Mouse (Mus musculus) forebrain, postnatal 0 days (tissue): ENCODE data around the gene Neurl1a. TPM values are rescaled to one million over a fixed set of nuclear protein-coding genes. Genes with fewer than 3 reads are reported as not detected.

Source experiments
- ATAC-seq: fragments of 200-750 bp; cut with Nextera tagmentation; 2 replicates; pipeline ENCODE4 v1.8.0; 2017; ENCODE audit warnings: mild to moderate bottlenecking, moderate library complexity
- DNase-seq: peaks from one replicate; pipeline ENCODE4 v3.0.0-alpha.2; 2015
- H3K27ac ChIP-seq: fragments of 300-500 bp; sonication (generic); 2 replicates; pipeline ENCODE4 v1.5.1; 2014; ENCODE audit warnings: low read depth, mild to moderate bottlenecking, antibody characterized with exemption, low read length, moderate library complexity, mixed read lengths
- H3K27me3 ChIP-seq: fragments of 300-500 bp; sonication (generic); 2 replicates; pipeline ENCODE4 v1.6.1; 2014; ENCODE audit warnings: mild to moderate bottlenecking, low read length, mixed read lengths; ENCODE audit not compliant: insufficient read depth
- H3K36me3 ChIP-seq: fragments of 300-500 bp; sonication (generic); 2 replicates; pipeline ENCODE4 v1.6.1; 2014; ENCODE audit warnings: mild to moderate bottlenecking, moderate library complexity; ENCODE audit not compliant: insufficient read depth
- H3K4me1 ChIP-seq: fragments of 300-500 bp; sonication (generic); 2 replicates; pipeline ENCODE4 v1.6.1; 2014; ENCODE audit warnings: antibody characterized with exemption; ENCODE audit not compliant: insufficient read depth
- H3K4me2 ChIP-seq: fragments of 300-500 bp; sonication (generic); 2 replicates; pipeline ENCODE4 v1.6.1; 2014; ENCODE audit warnings: low read depth, mild to moderate bottlenecking, moderate library complexity
- H3K4me3 ChIP-seq: fragments of 300-500 bp; sonication (generic); 2 replicates; pipeline ENCODE4 v1.5.1; 2014; ENCODE audit warnings: low read depth, low read length, mixed read lengths
- H3K9ac ChIP-seq: fragments of 300-500 bp; sonication (generic); 2 replicates; pipeline ENCODE4 v1.6.1; 2014; ENCODE audit warnings: mild to moderate bottlenecking
- H3K9me3 ChIP-seq: fragments of 300-500 bp; sonication (generic); 2 replicates; pipeline ENCODE4 v1.6.1; 2016; ENCODE audit warnings: low read length
- CTCF ChIP-seq: sonication (generic); IDR thresholded peaks from 2 replicates; pipeline ENCODE4 v1.5.1; 2016; ENCODE audit warnings: antibody characterized with exemption, control low read depth, low read depth
- WGBS: fragments of 180-500 bp; shearing (Covaris S2); extraction: QIAGEN DNeasy Blood & Tissue Kit; methylation state at CpG from one replicate; pipeline ENCODE4 v1.1.7; 2014; 5-methylcytosine and 5-hydroxymethylcytosine counted together
- microRNA-seq, 2 experiments: library from miRNA; unstranded; fragments of <30 nt; microRNA quantifications; one replicate each; pipeline ENCODE4; 2016
- polyA plus RNA-seq: library from polyadenylated mRNA; unstranded; fragments of >200 nt; fragmentation: Nextera tagmentation; extraction: Ambion mirVana; gene quantifications from 2 replicates; pipeline ENCODE4 v1.2.1, GENCODE M21; 2015
- total RNA-seq: library from RNA; depleted of rRNA; stranded (reverse); fragments of >200 nt; gene quantifications from 2 replicates; pipeline ENCODE4 v1.2.3, GENCODE M21; 2014; rRNA removed

The Neurl1a gene
- total and polyA plus RNA-seq, 2 experiments from 2014 or later = 15.7 to 52.1 TPM

DNA sequence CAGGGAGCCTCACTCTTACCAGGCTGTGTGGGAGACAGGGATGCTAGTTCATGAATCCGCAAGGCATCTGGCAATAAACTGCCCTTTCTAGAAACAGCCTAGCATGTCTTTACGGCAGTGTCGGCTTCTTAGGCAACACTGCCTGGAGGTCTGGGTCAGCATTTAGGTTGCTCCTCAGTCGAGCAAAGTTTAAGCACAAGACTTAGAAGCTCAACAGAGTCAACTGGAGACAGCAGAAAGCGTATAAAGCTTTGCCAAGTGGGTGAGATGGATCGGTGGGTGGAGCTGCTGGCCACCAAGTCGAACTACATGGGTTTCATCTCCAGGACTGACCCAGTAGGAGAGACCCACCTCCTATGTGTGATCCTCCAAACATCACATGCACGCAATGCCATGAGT is 128.3 kb downstream of the Neurl1a start:
- no peak overlapping the region for H3K9ac ChIP-seq
- WGBS = 90% methylated on average over 8 of the region's 8 CpGs

More for the DNA sequence above, 128.3 kb downstream of the Neurl1a start:
- ATAC-seq = no peak
- Histone ChIP-seq H3K27me3 (no peaks in the 10 kb centered on the region), H3K36me3 (no peaks in the 10 kb centered on the region), H3K4me3 (no peak overlapping the region), H3K27ac (no peak overlapping the region), H3K4me2 (no peak overlapping the region), H3K4me1 (peaks cover 2% of the 10 kb centered on the region), H3K9me3 (no peaks in the 10 kb centered on the region)
- DNase-seq = no peak
- no peak for TF ChIP-seq CTCF

Small RNA genes within 50 kb of the gene (microRNA-seq; reads per million reads assigned to microRNA genes)
- 0 reads per million in 2 experiments for gene Mir6995

Other genes starting within 250 kb of the Neurl1a start
- 115 and 156 TPM in 2 replicates for gene Ina, start 164.1 kb upstream of the Neurl1a start, total RNA-seq
- gene Ina, start 164.1 kb upstream of the Neurl1a start, polyA plus RNA-seq = 189 and 260 TPM in 2 replicates
- gene Nt5c2, start 163.7 kb upstream of the Neurl1a start, total RNA-seq = 51.8 and 69.5 TPM in 2 replicates
- gene Nt5c2, start 163.7 kb upstream of the Neurl1a start, polyA plus RNA-seq = 74.1 and 80.4 TPM in 2 replicates
- gene Pcgf6, start 127.9 kb upstream of the Neurl1a start, total RNA-seq = 29.9 and 33.3 TPM in 2 replicates
- 13.7 and 20.9 TPM in 2 replicates for gene Pcgf6, start 127.9 kb upstream of the Neurl1a start, polyA plus RNA-seq
- 12.9 and 16.0 TPM in 2 replicates for gene Taf5, start 111.1 kb upstream of the Neurl1a start, total RNA-seq
- 3.0 and 3.6 TPM in 2 replicates for gene Taf5, start 111.1 kb upstream of the Neurl1a start, polyA plus RNA-seq
- gene Usmg5, start 88.2 kb upstream of the Neurl1a start, total RNA-seq = 734 and 873 TPM in 2 replicates
- gene Usmg5, start 88.2 kb upstream of the Neurl1a start, polyA plus RNA-seq = 1,990 and 2,687 TPM in 2 replicates
- 12.5 and 17.2 TPM in 2 replicates for gene Pdcd11, start 88.1 kb upstream of the Neurl1a start, total RNA-seq
- 3.1 and 3.8 TPM in 2 replicates for gene Pdcd11, start 88.1 kb upstream of the Neurl1a start, polyA plus RNA-seq
- 1.1 and 2.9 TPM in 2 replicates for gene Calhm2, start 40.5 kb upstream of the Neurl1a start, total RNA-seq
- 0.62 and 0.80 TPM in 2 replicates for gene Calhm2, start 40.5 kb upstream of the Neurl1a start, polyA plus RNA-seq
- not detected in 2 replicates for gene Calhm1, start 34.6 kb upstream of the Neurl1a start, total RNA-seq
- not detected in 2 replicates for gene Calhm1, start 34.6 kb upstream of the Neurl1a start, polyA plus RNA-seq
- not detected in 2 replicates for gene Calhm3, start 21.1 kb upstream of the Neurl1a start, total RNA-seq
- gene Calhm3, start 21.1 kb upstream of the Neurl1a start, polyA plus RNA-seq = 0.19 TPM in 1 of 2 replicates, not detected in the other